8 mouse cellular contexts compared by ENCODE assay signal in genomic region chr7:121899311-121899710, GRCm38 (mm10). TPM values are rescaled to one million over a fixed set of nuclear protein-coding genes. Genes with fewer than 3 reads are reported as not detected.
DNase-seq lines count a peak whose midpoint lies in the region; ATAC-seq and TF ChIP-seq lines count a peak whose summit lies in the region.

No protein-coding gene starts in this region.

- no peak overlapping the region for H3K9ac ChIP-seq in liver, embryonic 12.5 days
- H3K9ac ChIP-seq in hindbrain, embryonic 14.5 days = no peak overlapping the region
- no peak overlapping the region for H3K9ac ChIP-seq in neural tube, embryonic 14.5 days (replicated peaks; ENCODE audit: low read depth, low read length)

- peaks cover 20% of the 10 kb centered on the region for H3K27me3 ChIP-seq in liver, embryonic 12.5 days (replicated peaks)
- H3K27me3 ChIP-seq in hindbrain, embryonic 14.5 days (ENCODE audit: control insufficient read depth, insufficient read depth, low read length) = no peaks in the 10 kb centered on the region
- H3K27me3 ChIP-seq in neural tube, embryonic 14.5 days (ENCODE audit: control insufficient read depth, insufficient read depth, low read length) = no peaks in the 10 kb centered on the region

- 7% methylated on average over 14 of the region's 14 CpGs for WGBS in liver, embryonic 12.5 days (ENCODE audit: insufficient replicate concordance)
- 9% methylated on average over 14 of the region's 14 CpGs for whole genome bisulfite sequencing in hindbrain, embryonic 14.5 days
- 9% methylated on average over 14 of the region's 14 CpGs for WGBS in lung, adult 2 months
- 9% methylated on average over 14 of the region's 14 CpGs for WGBS in neural tube, embryonic 14.5 days

- no peak overlapping the region for H3K4me3 ChIP-seq in liver, embryonic 12.5 days
- H3K4me3 ChIP-seq in embryonic fibroblast, embryonic 13.5 days (ENCODE audit: insufficient read depth, low read length) = no peak overlapping the region
- no peak overlapping the region for H3K4me3 ChIP-seq in hindbrain, embryonic 14.5 days (replicated peaks; ENCODE audit: low read length)
- H3K4me3 ChIP-seq in lung, adult 2 months (replicated peaks; ENCODE audit: extremely low read depth, low read depth, low read length) = no peak overlapping the region
- no peak overlapping the region for H3K4me3 ChIP-seq in neural tube, embryonic 14.5 days (ENCODE audit: low read depth, low read length)

- no peaks in the 10 kb centered on the region for H3K36me3 ChIP-seq in liver, embryonic 12.5 days
- no peaks in the 10 kb centered on the region for H3K36me3 ChIP-seq in hindbrain, embryonic 14.5 days (replicated peaks; ENCODE audit: control insufficient read depth, insufficient read depth)
- no peaks in the 10 kb centered on the region for H3K36me3 ChIP-seq in neural tube, embryonic 14.5 days (ENCODE audit: control insufficient read depth, insufficient read depth, low read length)

- TF ChIP-seq CTCF in embryonic fibroblast, embryonic 13.5 days (IDR thresholded peaks at IDR 0.05; ENCODE audit: borderline replicate concordance, insufficient read depth, low read length) = peak; percentile 16; the same call in 1 of the 2 replicates
- peak; percentile 64 for TF ChIP-seq CTCF in lung, adult 2 months (IDR thresholded peaks at IDR 0.05; ENCODE audit: insufficient read depth, low read length)

- ATAC-seq in liver, embryonic 12.5 days = no peak
- no peak for ATAC-seq in hindbrain, embryonic 14.5 days (ENCODE audit: low FRiP score)
- ATAC-seq in neural tube, embryonic 14.5 days (ENCODE audit: low read depth) = no peak; the same call in 1 of the 2 replicates

- DNase-seq in liver = peak; percentile 33
- DNase-seq in c-Kit-positive CD71-negative TER-119-negative erythroid progenitor cells, embryonic 14.5 days (ENCODE audit: low read depth) = peak; percentile 16
- DNase-seq in hindbrain, embryonic 14.5 days (ENCODE audit: low spot score) = no peak
- peak; percentile 58 for DNase-seq in lung, adult 2 months
- DNase-seq in gastrocnemius, postnatal 14 days = no peak

- no peak overlapping the region for H3K27ac ChIP-seq in liver, embryonic 12.5 days
- H3K27ac ChIP-seq in embryonic fibroblast, embryonic 13.5 days (ENCODE audit: insufficient read depth, low read length) = no peak overlapping the region
- H3K27ac ChIP-seq in hindbrain, embryonic 14.5 days = no peak overlapping the region
- H3K27ac ChIP-seq in neural tube, embryonic 14.5 days (ENCODE audit: low read depth, low read length) = no peak overlapping the region

- no peak overlapping the region for H3K4me2 ChIP-seq in liver, embryonic 12.5 days
- H3K4me2 ChIP-seq in hindbrain, embryonic 14.5 days (replicated peaks) = peak overlapping the region; percentile 33
- H3K4me2 ChIP-seq in neural tube, embryonic 14.5 days (ENCODE audit: low read depth, low read length) = peak overlapping the region; percentile 21; the same call in 1 of the 2 replicates

- no peaks in the 10 kb centered on the region for H3K4me1 ChIP-seq in liver, embryonic 12.5 days
- no peaks in the 10 kb centered on the region for H3K4me1 ChIP-seq in embryonic fibroblast, embryonic 13.5 days (ENCODE audit: control insufficient read depth, insufficient read depth, low read length)
- H3K4me1 ChIP-seq in hindbrain, embryonic 14.5 days (replicated peaks; ENCODE audit: control insufficient read depth, insufficient read depth, low read length) = no peaks in the 10 kb centered on the region
- no peaks in the 10 kb centered on the region for H3K4me1 ChIP-seq in lung, adult 2 months (ENCODE audit: control insufficient read depth, insufficient read depth, low read length)
- H3K4me1 ChIP-seq in neural tube, embryonic 14.5 days (ENCODE audit: control insufficient read depth, insufficient read depth, low read length) = no peaks in the 10 kb centered on the region

- no peaks in the 10 kb centered on the region for H3K9me3 ChIP-seq in liver, embryonic 12.5 days (replicated peaks)
- no peaks in the 10 kb centered on the region for H3K9me3 ChIP-seq in hindbrain, embryonic 14.5 days (ENCODE audit: control insufficient read depth, low read length)
- H3K9me3 ChIP-seq in neural tube, embryonic 14.5 days (ENCODE audit: control insufficient read depth, low read length) = no peaks in the 10 kb centered on the region

- intact Hi-C loops in gastrocnemius, postnatal 14 days (cut with DNase I; ENCODE audit: low total_unique reads) = loop anchor here (10.0 kb wide), 1 partner anchor 65 kb away; no protein-coding TSS in a partner anchor

- TF ChIP-seq POLR2A in embryonic fibroblast, embryonic 13.5 days (IDR thresholded peaks at IDR 0.05; ENCODE audit: low read depth, low read length) = no peak
- no peak for TF ChIP-seq POLR2A in lung, adult 2 months (IDR thresholded peaks at IDR 0.05; ENCODE audit: borderline replicate concordance, extremely low read depth, low read depth, low read length)

RNA-seq across cellular contexts. Expression of gene Scnn1b, which starts 34.5 kb away (rescaled TPM):
- 0.07 TPM in 1 of 2 replicates, not detected in the other for polyA plus RNA-seq in liver, embryonic 12.5 days (2016; fragmentation: Nextera tagmentation; extraction: Ambion mirVana)
- polyA plus RNA-seq in embryonic fibroblast, embryonic 13.5 days (2011; ENCODE audit: insufficient read length, low read depth, missing spikeins) = not detected in 2 replicates
- 0.08 and 0.26 TPM in 2 replicates for polyA plus RNA-seq in hindbrain, embryonic 14.5 days (2014; fragmentation: Nextera tagmentation; extraction: Ambion mirVana)
- 135 and 179 TPM in 2 replicates for polyA plus RNA-seq in lung, adult 2 months (2012; rRNA removed)
- 0.21 TPM in 1 of 2 replicates, not detected in the other for polyA plus RNA-seq in neural tube, embryonic 14.5 days (2014; fragmentation: Nextera tagmentation; extraction: Ambion mirVana)
- total RNA-seq in gastrocnemius, postnatal 14 days (2021) = under 1 TPM; 0.29 to 0.59 TPM

Comparison
In these comparisons a context has a peak if more than half of its experiments do, and no peak if none do; other contexts are left out.
1. DNase-seq: peak in liver (single experiment), c-Kit-positive CD71-negative TER-119-negative erythroid progenitor cells, embryonic 14.5 days (single experiment) and lung, adult 2 months (single experiment); none in hindbrain, embryonic 14.5 days (single experiment) and gastrocnemius, postnatal 14 days (single experiment).
2. RNA of gene Scnn1b, which starts 34.5 kb away (polyA plus RNA-seq): 135 to 179 TPM in lung, adult 2 months; 0.21 TPM in neural tube, embryonic 14.5 days, 0.08 to 0.26 TPM in hindbrain, embryonic 14.5 days, 0.07 TPM in liver, embryonic 12.5 days and not detected in embryonic fibroblast, embryonic 13.5 days; every median in the first group is over 100 times any median in the second.